Mouse (Mus musculus): ENCODE data around the gene Gm2381.
"Not testable (repeated sequence)": the region's sequence is repeated elsewhere in the genome, so short reads cannot be mapped to it uniquely, and the experiment has no call there.

- TF ChIP-seq EP300 (optimal IDR thresholded peaks at IDR 0.05); CTCF (IDR thresholded peaks at IDR 0.05; ENCODE audit: low read depth): not testable (repeated sequence)
Observed at GRCm38 (mm10) chr7:42838366-42838765, 28.7 kb downstream of the Gm2381 start.

Measured in stomach, postnatal 0 days (tissue).